Comparison of ENCODE assay signal across 13 mouse cellular contexts in genomic region chr8:120701758-120702465, GRCm38 (mm10). TPM values are rescaled to one million over a fixed set of nuclear protein-coding genes. Genes with fewer than 3 reads are reported as not detected.
A peak's percentile ranks its signal among the peaks of the same experiment; 100 is the strongest.
DNase-seq lines count a peak whose midpoint lies in the region; ATAC-seq and TF ChIP-seq lines count a peak whose summit lies in the region.
"Had no signal": no experiment of that assay in that cellular context is flagged by ENCODE, and none has a peak within 500 bp of the region (broad histone marks: within the 10 kb centered on the region; RNA-seq: fewer than 3 reads in every experiment).

No protein-coding gene starts in this region.

- H3K4me2 ChIP-seq in hindbrain, embryonic 12.5 days (replicated peaks): no peak overlapping the region
- H3K4me2 ChIP-seq: embryonic facial prominence, embryonic 15.5 days had no signal

- H3K9ac ChIP-seq in hindbrain, embryonic 12.5 days: no peak overlapping the region
- H3K9ac ChIP-seq: embryonic facial prominence, embryonic 15.5 days had no signal

- TF ChIP-seq POLR2A in small intestine, adult 2 months (IDR thresholded peaks at IDR 0.05; ENCODE audit: low read depth, low read length): no peak

- peaks cover 22% of the 10 kb centered on the region for H3K4me1 ChIP-seq in small intestine, adult 2 months (ENCODE audit: control insufficient read depth, insufficient read depth, insufficient read length, low read length)
- H3K4me1 ChIP-seq in hindbrain, embryonic 12.5 days: no peaks in the 10 kb centered on the region

- H3K4me3 ChIP-seq in small intestine, adult 2 months (ENCODE audit: low read depth, low read length): peak overlapping the region; percentile 13
- H3K4me3 ChIP-seq in hindbrain, embryonic 12.5 days: no peak overlapping the region
- H3K4me3 ChIP-seq: embryonic facial prominence, embryonic 15.5 days; myocyte had no signal

- WGBS in small intestine, adult 2 months: 19% methylated on average over 19 of the region's 19 CpGs
- whole genome bisulfite sequencing in hindbrain, embryonic 12.5 days: 64% methylated on average over 19 of the region's 19 CpGs

- no peak for ATAC-seq in cerebellum, adult (ENCODE audit: insufficient number of reproducible peaks, low FRiP score, low TSS enrichment)
- no peak for ATAC-seq in hindbrain, embryonic 12.5 days (ENCODE audit: low FRiP score)

- 0 out of 2 replicates have a peak, but pooled peaks cover 3% of the 10 kb centered on the region for H3K9me3 ChIP-seq in hindbrain, embryonic 12.5 days (replicated peaks)
- H3K9me3 ChIP-seq: embryonic facial prominence, embryonic 15.5 days had no signal

- H3K36me3 ChIP-seq in small intestine, adult 2 months (ENCODE audit: control insufficient read depth, insufficient read depth, low read length): no peaks in the 10 kb centered on the region
- no peaks in the 10 kb centered on the region for H3K36me3 ChIP-seq in hindbrain, embryonic 12.5 days
- H3K36me3 ChIP-seq: embryonic facial prominence, embryonic 15.5 days had no signal

- no peak for TF ChIP-seq CTCF in small intestine, adult 2 months (IDR thresholded peaks at IDR 0.05; ENCODE audit: extremely low read depth, insufficient read length, insufficient replicate concordance, low read depth, low read length)

- H3K27me3 ChIP-seq in small intestine, adult 2 months (ENCODE audit: control insufficient read depth, insufficient read depth, low read length): no peaks in the 10 kb centered on the region
- no peaks in the 10 kb centered on the region for H3K27me3 ChIP-seq in hindbrain, embryonic 12.5 days

- peak overlapping the region; percentile 70 for H3K27ac ChIP-seq in small intestine, adult 2 months (ENCODE audit: insufficient read depth, low read depth, low read length)
- no peak overlapping the region for H3K27ac ChIP-seq in hindbrain, embryonic 12.5 days
- H3K27ac ChIP-seq: embryonic facial prominence, embryonic 15.5 days had no signal

- peak; percentile 17 to 26 for DNase-seq in cerebellum, adult 18-20 months
- peak; percentile 47 for DNase-seq in urinary bladder, postnatal 14 days (ENCODE audit: low spot score)
- no peak for DNase-seq in urinary bladder, postnatal 4 days (ENCODE audit: low spot score in 2 of 2)
- no peak for DNase-seq in adrenal gland, adult 8-10 months
- no peak for DNase-seq in Muller cell, postnatal 12 days (ENCODE audit: inconsistent ontology term)
- DNase-seq: adrenal gland, adult 2 months; kidney, adult 9 months had no signal

RNA-seq across cellular contexts. Expression of gene Emc8, which starts 33.5 kb away (rescaled TPM):
- 65.0 and 109 TPM in 2 replicates for polyA plus RNA-seq in small intestine, adult 2 months (2012; rRNA removed)
- 181 and 194 TPM in 2 replicates for polyA plus RNA-seq in hindbrain, embryonic 12.5 days (2016; fragmentation: Nextera tagmentation; extraction: Ambion mirVana)
- total RNA-seq in adrenal gland, adult 8-10 months (2022): 100 to 1,000 TPM in 2 of 4 experiments, 10 to 100 TPM in 2; 80.9 to 130 (median 112) TPM

RNA-seq across cellular contexts. Expression of gene Cox4i1, which starts 33.9 kb away (rescaled TPM):
- polyA plus RNA-seq in small intestine, adult 2 months (2012; rRNA removed): 631 and 1,064 TPM in 2 replicates
- polyA plus RNA-seq in hindbrain, embryonic 12.5 days (2016; fragmentation: Nextera tagmentation; extraction: Ambion mirVana): 876 and 921 TPM in 2 replicates
- total RNA-seq in adrenal gland, adult 8-10 months (2022): 1,000 to 10,000 TPM in 3 of 4 experiments, 100 to 1,000 TPM in 1; 952 to 1,243 (median 1,190) TPM

RNA-seq across cellular contexts. Expression of gene Gm27021, which starts 34.0 kb away (rescaled TPM):
- 11.4 TPM in 1 of 2 replicates, not detected in the other for polyA plus RNA-seq in small intestine, adult 2 months (2012; rRNA removed)
- 4.9 and 5.5 TPM in 2 replicates for polyA plus RNA-seq in hindbrain, embryonic 12.5 days (2016; fragmentation: Nextera tagmentation; extraction: Ambion mirVana)
- total RNA-seq in adrenal gland, adult 8-10 months (2022): 1 to 10 TPM in 1 of 4 experiments, not detected in 3; 1.4 TPM
- total RNA-seq: adrenal gland, adult 2 months; heart, adult 18-20 months had no signal

RNA-seq across cellular contexts. Expression of gene Irf8, which starts 34.2 kb away (rescaled TPM):
- 48.7 and 124 TPM in 2 replicates for polyA plus RNA-seq in small intestine, adult 2 months (2012; rRNA removed)
- 3.7 and 4.6 TPM in 2 replicates for polyA plus RNA-seq in hindbrain, embryonic 12.5 days (2016; fragmentation: Nextera tagmentation; extraction: Ambion mirVana)
- total RNA-seq in adrenal gland, adult 8-10 months (2022): 10 to 100 TPM; 19.5 to 46.7 (median 34.6) TPM
- polyA plus RNA-seq: myocyte had no signal

RNA-seq across cellular contexts. Expression of gene 1190005I06Rik, which starts 54.5 kb away (rescaled TPM):
- polyA plus RNA-seq in small intestine, adult 2 months (2012; rRNA removed): 1.6 and 3.6 TPM in 2 replicates
- 6.9 and 7.2 TPM in 2 replicates for polyA plus RNA-seq in hindbrain, embryonic 12.5 days (2016; fragmentation: Nextera tagmentation; extraction: Ambion mirVana)
- 10 to 100 TPM in 1 of 4 experiments, 1 to 10 TPM in 3; 5.6 to 10.8 (median 7.9) TPM for total RNA-seq in adrenal gland, adult 8-10 months (2022)

Comparison
In these comparisons a context has a peak if more than half of its experiments do, and no peak if none do; other contexts are left out.
1. DNase-seq: peak in cerebellum, adult 18-20 months (2 of 2) and urinary bladder, postnatal 14 days (single experiment); none in urinary bladder, postnatal 4 days (0 of 2), adrenal gland, adult 8-10 months (single experiment) and Muller cell, postnatal 12 days (single experiment).